ENCODE assay signal across 20 mouse cellular contexts in genomic region chr2:28591479-28591878, GRCm38 (mm10). TPM values are rescaled to one million over a fixed set of nuclear protein-coding genes. Genes with fewer than 3 reads are reported as not detected.
DNase-seq lines count a peak whose midpoint lies in the region; ATAC-seq and TF ChIP-seq lines count a peak whose summit lies in the region.
"Had no signal": no experiment of that assay in that cellular context is flagged by ENCODE, and none has a peak within 500 bp of the region (broad histone marks: within the 10 kb centered on the region; RNA-seq: fewer than 3 reads in every experiment).

No protein-coding gene starts in this region.

- no peaks in the 10 kb centered on the region for H3K27me3 ChIP-seq in lung, postnatal 0 days (replicated peaks; ENCODE audit: insufficient read depth, low read length)

- no peaks in the 10 kb centered on the region for H3K36me3 ChIP-seq in lung, postnatal 0 days (ENCODE audit: insufficient read depth, low read length)
- H3K36me3 ChIP-seq: liver, embryonic 12.5 days had no signal

- H3K4me1 ChIP-seq in lung, postnatal 0 days (ENCODE audit: insufficient read depth, low read depth, low read length) = no peaks in the 10 kb centered on the region

- no peaks in the 10 kb centered on the region for H3K9me3 ChIP-seq in lung, postnatal 0 days (ENCODE audit: low read length)
- H3K9me3 ChIP-seq: liver, embryonic 12.5 days had no signal

- H3K4me2 ChIP-seq in lung, postnatal 0 days (replicated peaks; ENCODE audit: low read depth, low read length) = no peak overlapping the region
- H3K4me2 ChIP-seq: liver, embryonic 12.5 days; midbrain, embryonic 11.5 days had no signal

- H3K27ac ChIP-seq in lung, postnatal 0 days (ENCODE audit: low read length) = no peak overlapping the region
- H3K27ac ChIP-seq: liver, embryonic 12.5 days had no signal

- WGBS in lung, postnatal 0 days = 53% methylated on average over 2 of the region's 2 CpGs

- ATAC-seq in lung, postnatal 0 days = no peak
- ATAC-seq: activated CD4-positive, CD25-positive, alpha-beta regulatory T cell, adult 4 months; forebrain, embryonic 14.5 days; liver, embryonic 12.5 days had no signal

- DNase-seq in lung, postnatal 0 days (ENCODE audit: low spot score) = peak; percentile 25
- no peak for DNase-seq in lung, postnatal 4 days
- DNase-seq in MN1 (ENCODE audit: low spot score) = peak; percentile 34
- peak; percentile 55 for DNase-seq in fibroblast of lung, adult 2 months (ENCODE audit: low read depth)
- peak; percentile 43 for DNase-seq in skeletal muscle tissue, adult 2 months (ENCODE audit: low read depth, low spot score)
- DNase-seq in frontal cortex, adult 2 months (ENCODE audit: extremely low spot score in 1 of 2, low spot score in 1 of 2) = no peak
- DNase-seq in kidney, postnatal 36 days = no peak
- no peak for DNase-seq in urinary bladder, adult 2 months (ENCODE audit: low spot score)
- DNase-seq: adrenal gland, postnatal 36 days; cerebellum, adult 9-11 months; gastrocnemius, postnatal 36 days; heart, postnatal 4 days; kidney, adult 8-10 months; kidney, postnatal 4 days; right cerebral cortex, postnatal 4 days had no signal

- no peak for TF ChIP-seq CTCF in lung, postnatal 0 days (IDR thresholded peaks at IDR 0.05)

- no peak for TF ChIP-seq EP300 in lung, postnatal 0 days (IDR thresholded peaks at IDR 0.05)

- H3K9ac ChIP-seq in lung, postnatal 0 days (replicated peaks; ENCODE audit: low read depth) = no peak overlapping the region
- H3K9ac ChIP-seq: liver, embryonic 12.5 days had no signal

- no peak overlapping the region for H3K4me3 ChIP-seq in lung, postnatal 0 days (ENCODE audit: low read depth, low read length)
- H3K4me3 ChIP-seq: liver, embryonic 12.5 days had no signal

RNA-seq across cellular contexts. Expression of gene Gtf3c5, which starts 7.9 kb away (rescaled TPM):
- 15.8 and 18.9 TPM in 2 replicates for polyA plus RNA-seq in lung, postnatal 0 days (2015; fragmentation: Nextera tagmentation; extraction: Ambion mirVana)
- 21.8 and 23.8 TPM in 2 replicates for polyA plus RNA-seq in frontal cortex, adult 2 months (2012; rRNA removed)
- polyA plus RNA-seq in urinary bladder, adult 2 months (2012; rRNA removed) = 21.3 and 21.7 TPM in 2 replicates

RNA-seq across cellular contexts. Expression of gene Cel, which starts 28.3 kb away (rescaled TPM):
- polyA plus RNA-seq in lung, postnatal 0 days (2015; fragmentation: Nextera tagmentation; extraction: Ambion mirVana) = 0.46 TPM in 1 of 2 replicates, not detected in the other
- polyA plus RNA-seq in frontal cortex, adult 2 months (2012; rRNA removed) = 0.10 TPM in 1 of 2 replicates, not detected in the other
- 0.07 and 0.44 TPM in 2 replicates for polyA plus RNA-seq in urinary bladder, adult 2 months (2012; rRNA removed)
- polyA plus RNA-seq: activated CD4-positive, CD25-positive, alpha-beta regulatory T cell, adult 4 months; forebrain, embryonic 14.5 days; heart, embryonic 14.5 days; liver, embryonic 12.5 days had no signal

RNA-seq across cellular contexts. Expression of gene Gfi1b, which starts 30.3 kb away (rescaled TPM):
- polyA plus RNA-seq in lung, postnatal 0 days (2015; fragmentation: Nextera tagmentation; extraction: Ambion mirVana) = 0.94 and 1.0 TPM in 2 replicates
- polyA plus RNA-seq in frontal cortex, adult 2 months (2012; rRNA removed) = 0.08 TPM in 1 of 2 replicates, not detected in the other
- 0.10 and 0.16 TPM in 2 replicates for polyA plus RNA-seq in urinary bladder, adult 2 months (2012; rRNA removed)
- polyA plus RNA-seq: forebrain, embryonic 14.5 days had no signal

RNA-seq across cellular contexts. Expression of gene Tsc1, which starts 49.5 kb away (rescaled TPM):
- 7.3 and 8.7 TPM in 2 replicates for polyA plus RNA-seq in lung, postnatal 0 days (2015; fragmentation: Nextera tagmentation; extraction: Ambion mirVana)
- polyA plus RNA-seq in frontal cortex, adult 2 months (2012; rRNA removed) = 31.0 and 33.7 TPM in 2 replicates
- 11.3 and 13.6 TPM in 2 replicates for polyA plus RNA-seq in urinary bladder, adult 2 months (2012; rRNA removed)

Comparison
In these comparisons a context has a peak if more than half of its experiments do, and no peak if none do; other contexts are left out.
1. DNase-seq: peak in lung, postnatal 0 days (single experiment), MN1 (single experiment), fibroblast of lung, adult 2 months (single experiment) and skeletal muscle tissue, adult 2 months (single experiment); none in lung, postnatal 4 days (0 of 2), frontal cortex, adult 2 months (0 of 2), kidney, postnatal 36 days (0 of 2) and urinary bladder, adult 2 months (single experiment).